Mouse (Mus musculus) olfactory bulb, adult 2 months (tissue): Measurements from ENCODE around the gene Sept5.

ENCODE experiments used
- CTCF ChIP-seq: fragments of 200-500 bp; IDR thresholded peaks from 2 replicates; pipeline ENCODE4 v1.5.1; 2012; ENCODE audit warnings: low read depth, mild to moderate bottlenecking, low read length, moderate library complexity; ENCODE audit not compliant: insufficient read depth
- POLR2A ChIP-seq: fragments of 200-500 bp; IDR thresholded peaks from 2 replicates; pipeline ENCODE4 v1.6.1; 2012; ENCODE audit warnings: mild to moderate bottlenecking, low read depth, low read length, moderate library complexity; ENCODE audit not compliant: insufficient read depth

DNA sequence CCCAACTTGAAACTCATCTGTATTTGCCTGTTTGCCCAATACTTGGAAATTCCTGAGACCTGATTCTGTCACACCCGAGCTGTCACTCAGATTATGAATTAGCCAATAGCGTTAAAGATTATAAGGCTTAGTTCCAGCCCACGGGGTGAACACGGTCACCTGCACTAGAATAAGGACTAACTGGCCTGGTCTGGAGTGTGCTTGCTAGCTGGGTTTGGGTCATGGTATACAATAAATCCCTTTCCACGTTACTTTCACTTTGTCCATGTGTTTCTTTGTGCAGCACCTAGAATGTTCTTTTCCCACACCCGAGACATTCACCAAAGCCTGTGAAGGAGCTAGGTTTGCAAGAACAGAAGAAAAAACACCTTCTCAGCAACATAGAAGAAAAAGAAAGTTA lies 40.2 kb upstream of the Sept5 start:
- TF ChIP-seq POLR2A (no peak), CTCF (no peak)
